Mouse (Mus musculus) myocyte (in vitro differentiated cells): Measurements from ENCODE around the gene Wasf1. TPM values are rescaled to one million over a fixed set of nuclear protein-coding genes. Genes with fewer than 3 reads are reported as not detected.
A peak's percentile ranks its signal among the peaks of the same experiment; 100 is the strongest.

Experiments
- H3K27me3 ChIP-seq: one replicate; pipeline ENCODE4 v1.6.1; 2011; ENCODE audit not compliant: control insufficient read depth, insufficient read depth, insufficient read length
- H3K36me3 ChIP-seq: one replicate; pipeline ENCODE4 v1.6.1; 2011; ENCODE audit not compliant: control insufficient read depth, insufficient read depth
- H3K4me2 ChIP-seq: one replicate; pipeline ENCODE4 v1.6.1; 2011; ENCODE audit warnings: low read depth, control low read depth
- H3K4me3 ChIP-seq: one replicate; pipeline ENCODE4 v1.5.1; 2011; ENCODE audit warnings: mild to moderate bottlenecking, control low read depth, moderate library complexity
- H3K79me2 ChIP-seq: one replicate; pipeline ENCODE4 v1.6.1; 2011; ENCODE audit not compliant: control insufficient read depth, insufficient read depth
- H3ac ChIP-seq: one replicate; pipeline ENCODE4 v1.6.1; 2011; ENCODE audit not compliant: control insufficient read depth, insufficient read length
- CEBPB ChIP-seq: IDR thresholded peaks from 2 replicates; pipeline ENCODE4 v1.6.1; 2011; ENCODE audit warnings: mild to moderate bottlenecking, moderate library complexity; ENCODE audit not compliant: poor library complexity, insufficient read depth, severe bottlenecking
- E2F4 ChIP-seq: IDR thresholded peaks from one replicate; pipeline ENCODE4 v1.6.1; 2011; ENCODE audit warnings: mild to moderate bottlenecking, control low read depth, moderate library complexity; ENCODE audit not compliant: insufficient read depth
- MYOD1 ChIP-seq, 3 experiments: IDR thresholded peaks; one replicate each; pipeline ENCODE4 v1.6.1; 2011; ENCODE audit warnings: control low read depth in 2 of 3, low read depth in 2 of 3, mild to moderate bottlenecking in 2 of 3, moderate library complexity in 1 of 3; ENCODE audit not compliant: insufficient read length in 2 of 3, control insufficient read depth in 1 of 3
- MYOG ChIP-seq, 3 experiments: IDR thresholded peaks; one replicate each; pipeline ENCODE4 v1.6.1; 2011; ENCODE audit warnings: control low read depth in 2 of 3, low read depth in 2 of 3, mild to moderate bottlenecking in 2 of 3; ENCODE audit not compliant: insufficient read length in 2 of 3, control insufficient read depth in 1 of 3, insufficient read depth in 1 of 3
- POLR2AphosphoS2 ChIP-seq: IDR thresholded peaks from one replicate; pipeline ENCODE4 v1.6.1; 2011; ENCODE audit warnings: low read depth, control low read depth; ENCODE audit not compliant: insufficient read length
- REST ChIP-seq: IDR thresholded peaks from one replicate; pipeline ENCODE4 v1.6.1; 2011; ENCODE audit warnings: mild to moderate bottlenecking, control low read depth, moderate library complexity; ENCODE audit not compliant: insufficient read depth, insufficient read length
- SRF ChIP-seq: IDR thresholded peaks from one replicate; pipeline ENCODE4 v1.6.1; 2011; ENCODE audit warnings: low read depth; ENCODE audit not compliant: control insufficient read depth, insufficient read length
- TCF12 ChIP-seq: IDR thresholded peaks from one replicate; pipeline ENCODE4 v1.6.1; 2011; ENCODE audit warnings: mild to moderate bottlenecking, control low read depth; ENCODE audit not compliant: poor library complexity, insufficient read depth, severe bottlenecking
- TCF3 ChIP-seq: IDR thresholded peaks from one replicate; pipeline ENCODE4 v1.6.1; 2011; ENCODE audit warnings: low read depth, control low read depth; ENCODE audit not compliant: insufficient read length
- polyA plus RNA-seq: library from polyadenylated mRNA; unstranded; fragments of >200 nt; fragmentation: generic; extraction: Trizol; gene quantifications from one replicate; pipeline ENCODE4 v1.2.1, GENCODE M21; 2012; ENCODE audit warnings: missing spikeins

Wasf1 gene
- polyA plus RNA-seq, 1 experiment, result 6.3 TPM

GRCm38 (mm10) chr10:40961365-40961764 lies 78.1 kb downstream of the Wasf1 start:
- H3K4me3 ChIP-seq, result no peak overlapping the region
- H3ac ChIP-seq, result no peak overlapping the region
- no peak for TF ChIP-seq POLR2AphosphoS2
- peak; percentile 91 for TF ChIP-seq REST
- H3K27me3 ChIP-seq, result no peaks in the 10 kb centered on the region
- no peak overlapping the region for H3K4me2 ChIP-seq
- no peaks in the 10 kb centered on the region for H3K79me2 ChIP-seq
- H3K36me3 ChIP-seq, result no peaks in the 10 kb centered on the region

GRCm38 (mm10) chr10:40962008-40962407 lies 78.7 kb downstream of the Wasf1 start:
- H3K79me2 ChIP-seq, result no peaks in the 10 kb centered on the region
- no peaks in the 10 kb centered on the region for H3K36me3 ChIP-seq
- H3K4me3 ChIP-seq, result no peak overlapping the region
- H3K27me3 ChIP-seq, result no peaks in the 10 kb centered on the region
- H3K4me2 ChIP-seq, result no peak overlapping the region
- no peak for TF ChIP-seq CEBPB
- TF ChIP-seq MYOG (IDR thresholded peaks at IDR 0.05; ENCODE audit: control insufficient read depth in 1 of 3, insufficient read depth in 1 of 3, insufficient read length in 2 of 3, low read depth in 2 of 3), result peak in 2 of 3 experiments; percentile 76 to 81
- no peak for TF ChIP-seq SRF
- TF ChIP-seq MYOD1 (IDR thresholded peaks at IDR 0.05; ENCODE audit: control insufficient read depth in 1 of 3, insufficient read length in 2 of 3, low read depth in 2 of 3), result peak in 2 of 3 experiments; percentile 50 to 74
- TF ChIP-seq TCF3, result peak; percentile 57
- H3ac ChIP-seq, result no peak overlapping the region

DNA sequence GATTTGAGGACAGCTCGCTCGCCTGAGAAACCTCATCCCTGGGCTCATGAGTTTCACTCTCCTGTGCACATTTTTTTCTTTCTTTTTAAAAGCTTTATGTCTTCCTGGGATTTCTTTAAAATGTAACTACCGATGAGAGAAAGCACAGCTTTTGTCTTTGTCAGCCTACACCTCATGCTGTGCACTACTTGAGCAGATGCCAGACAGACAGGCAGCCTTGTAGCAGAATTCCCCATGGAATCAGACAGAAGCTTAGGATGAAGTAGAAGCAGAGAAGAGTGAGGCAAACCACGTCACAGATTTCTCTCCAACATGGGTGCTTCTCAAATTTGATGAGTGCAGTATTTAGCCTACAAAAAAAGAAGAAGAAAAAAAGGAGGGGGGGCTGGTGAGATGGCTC lies 81.3 kb downstream of the Wasf1 start:
- Histone ChIP-seq H3K79me2 (no peaks in the 10 kb centered on the region), H3K27me3 (peaks cover 7% of the 10 kb centered on the region), H3K4me2 (no peak overlapping the region), H3K36me3 (no peaks in the 10 kb centered on the region), H3K4me3 (no peak overlapping the region), H3ac (no peak overlapping the region)
- TF ChIP-seq TCF3, result no peak
- TF ChIP-seq TCF12, result no peak
- TF ChIP-seq MYOD1 (IDR thresholded peaks at IDR 0.05; ENCODE audit: control insufficient read depth in 1 of 3, insufficient read length in 2 of 3, low read depth in 2 of 3), result no peak

DNA sequence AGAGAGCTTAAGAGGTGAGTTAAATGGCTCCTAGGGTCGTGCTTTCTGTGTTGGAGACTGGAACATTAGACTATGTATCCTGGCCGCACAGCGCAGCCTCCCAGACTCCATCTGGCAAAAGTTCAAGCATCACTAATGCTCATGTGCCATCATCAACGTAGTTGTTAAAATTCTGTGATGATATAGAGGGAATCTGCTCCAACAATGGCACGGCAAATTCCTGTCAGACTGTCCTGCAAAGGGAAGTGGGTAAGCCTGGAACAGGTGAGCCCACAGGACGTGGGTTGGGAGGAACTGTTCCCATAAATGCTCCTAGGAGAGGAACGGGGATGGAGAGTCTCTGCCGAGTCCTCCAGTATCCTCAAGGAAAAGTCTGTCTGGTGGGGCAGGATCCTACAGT lies 85.3 kb downstream of the Wasf1 start:
- Histone ChIP-seq H3K4me3 (no peak overlapping the region), H3ac (no peak overlapping the region), H3K79me2 (no peaks in the 10 kb centered on the region), H3K36me3 (no peaks in the 10 kb centered on the region), H3K27me3 (peaks cover 16% of the 10 kb centered on the region), H3K4me2 (no peak overlapping the region)
- TF ChIP-seq TCF12, result no peak
- TF ChIP-seq TCF3, result no peak
- TF ChIP-seq REST, result no peak
- no peak for TF ChIP-seq CEBPB
- TF ChIP-seq MYOD1 (IDR thresholded peaks at IDR 0.05; ENCODE audit: control insufficient read depth in 1 of 3, insufficient read length in 2 of 3, low read depth in 2 of 3), result no peak
- TF ChIP-seq SRF, result no peak
- TF ChIP-seq POLR2AphosphoS2, result no peak
- TF ChIP-seq MYOG (IDR thresholded peaks at IDR 0.05; ENCODE audit: control insufficient read depth in 1 of 3, insufficient read depth in 1 of 3, insufficient read length in 2 of 3, low read depth in 2 of 3), result no peak

DNA sequence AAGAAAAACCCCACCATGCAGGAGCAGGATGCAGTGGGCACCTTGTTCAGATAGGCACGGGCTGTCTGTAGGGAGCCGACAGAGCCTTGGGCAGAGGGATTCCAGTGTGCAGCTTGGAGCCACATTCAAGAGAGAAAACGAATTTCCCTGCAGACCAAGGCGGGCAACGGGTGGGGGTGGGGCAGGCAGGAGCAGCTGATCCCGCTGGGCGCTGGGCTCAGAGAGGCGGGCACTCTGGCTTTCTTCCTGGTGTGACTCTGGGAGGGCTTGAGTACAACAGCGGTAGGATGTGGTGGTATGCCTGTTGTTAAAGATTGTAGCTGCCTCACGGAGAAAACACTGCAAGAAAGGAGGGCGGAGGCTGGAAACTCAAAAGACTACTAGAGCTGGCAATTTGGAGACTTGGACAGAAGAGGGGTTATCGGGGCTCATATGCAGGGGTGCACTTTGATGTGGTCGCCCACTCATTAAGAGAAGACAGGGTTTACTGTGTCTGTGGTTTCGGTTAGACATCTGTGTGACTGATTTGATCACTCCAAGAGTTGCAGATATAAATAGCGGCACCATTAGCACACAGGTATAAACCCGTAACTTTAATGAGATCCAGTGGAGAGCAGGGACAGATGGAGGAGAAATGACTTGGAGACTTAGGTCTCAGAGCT lies 86.2 kb downstream of the Wasf1 start:
- peak overlapping the region; percentile 57 for H3K4me2 ChIP-seq
- no peak for TF ChIP-seq POLR2AphosphoS2
- no peak for TF ChIP-seq TCF12
- TF ChIP-seq SRF, result no peak
- TF ChIP-seq CEBPB, result no peak
- no peak for TF ChIP-seq E2F4
- TF ChIP-seq MYOD1 (IDR thresholded peaks at IDR 0.05; ENCODE audit: control insufficient read depth in 1 of 3, insufficient read length in 2 of 3, low read depth in 2 of 3), result peak in 1 of 3 experiments; percentile 16
- TF ChIP-seq REST, result no peak
- H3K27me3 ChIP-seq, result peaks cover 16% of the 10 kb centered on the region
- no peak overlapping the region for H3ac ChIP-seq
- no peaks in the 10 kb centered on the region for H3K36me3 ChIP-seq
- no peaks in the 10 kb centered on the region for H3K79me2 ChIP-seq
- no peak overlapping the region for H3K4me3 ChIP-seq
